Mouse (Mus musculus) embryonic facial prominence, embryonic 10.5 days (tissue): ENCODE results near the gene Usp46. TPM values are rescaled to one million over a fixed set of nuclear protein-coding genes. Genes with fewer than 3 reads are reported as not detected.
"Not testable (repeated sequence)": the region's sequence is repeated elsewhere in the genome, so short reads cannot be mapped to it uniquely, and the experiment has no call there.

Source experiments
- DNase-seq: peaks from one replicate; pipeline ENCODE4 v3.0.0-alpha.2; 2017; ENCODE audit warnings: low spot score
- H3K27ac ChIP-seq: fragments of 300-500 bp; sonication (generic); replicated peaks from 2 replicates; pipeline ENCODE4 v1.5.1; 2016; ENCODE audit warnings: mild to moderate bottlenecking
- H3K27me3 ChIP-seq: fragments of 300-500 bp; sonication (generic); replicated peaks from 2 replicates; pipeline ENCODE4 v1.6.1; 2016; ENCODE audit warnings: low read depth, mild to moderate bottlenecking; ENCODE audit not compliant: poor library complexity, severe bottlenecking
- H3K36me3 ChIP-seq: fragments of 300-500 bp; sonication (generic); replicated peaks from 2 replicates; pipeline ENCODE4 v1.6.1; 2016; ENCODE audit warnings: mild to moderate bottlenecking, moderate library complexity
- H3K4me1 ChIP-seq: fragments of 300-500 bp; sonication (generic); 2 replicates; pipeline ENCODE4 v1.6.1; 2016
- H3K4me3 ChIP-seq: fragments of 300-500 bp; sonication (generic); 2 replicates; pipeline ENCODE4 v1.5.1; 2016; ENCODE audit warnings: mild to moderate bottlenecking, moderate library complexity
- H3K9me3 ChIP-seq: fragments of 300-500 bp; sonication (generic); 2 replicates; pipeline ENCODE4 v1.6.1; 2016; ENCODE audit warnings: mild to moderate bottlenecking
- WGBS: fragments of 180-500 bp; shearing (Covaris S2); methylation state at CpG from one replicate; pipeline ENCODE4 v1.1.7; 2016; 5-methylcytosine and 5-hydroxymethylcytosine counted together
- polyA plus RNA-seq: library from polyadenylated mRNA; unstranded; fragments of >200 nt; fragmentation: Nextera tagmentation; extraction: Ambion mirVana; gene quantifications from 2 replicates; pipeline ENCODE4 v1.2.1, GENCODE M21; 2016

Usp46 gene
- polyA plus RNA-seq, 1 experiment from 2014 or later = 43.2 TPM

DNA sequence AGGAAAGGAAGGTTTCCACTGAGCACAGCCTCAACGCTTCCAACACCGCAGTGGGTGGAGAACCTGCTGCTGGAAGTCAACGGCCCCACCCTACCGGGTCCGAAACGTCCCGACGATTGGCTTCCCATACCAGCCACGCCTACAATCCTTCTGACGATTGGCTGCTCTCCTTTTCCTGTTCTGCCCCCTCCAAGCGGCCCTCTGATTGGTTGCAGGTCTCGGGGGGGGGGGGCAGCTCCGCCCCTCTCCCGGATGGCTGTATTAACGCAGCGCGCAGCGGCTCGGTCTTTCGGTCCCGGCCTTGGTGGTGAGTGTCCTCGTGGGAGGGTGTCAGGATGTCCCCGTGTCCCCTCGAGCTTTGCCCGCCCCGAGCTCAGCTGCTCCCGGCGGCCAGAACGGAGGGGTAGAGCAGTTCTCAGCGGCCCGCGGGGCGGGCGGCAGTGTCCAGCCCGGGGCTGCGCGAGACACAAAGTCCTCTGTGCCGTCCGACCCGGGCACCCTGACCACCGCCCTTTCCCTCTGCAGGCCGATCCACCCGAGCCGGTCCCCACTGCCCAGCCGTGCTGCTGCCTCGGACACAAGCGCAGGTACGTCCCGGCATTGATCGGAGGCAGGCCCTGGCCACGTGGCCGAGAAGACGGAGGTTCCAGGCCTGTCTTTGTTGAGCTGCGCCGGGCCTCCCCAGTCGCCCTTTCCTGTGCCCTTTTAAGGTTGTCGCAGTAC lies 24.8 kb upstream of the Usp46 start:
- Histone ChIP-seq H3K9me3 (no peaks in the 10 kb centered on the region), H3K4me1 (peaks cover 25% of the 10 kb centered on the region), H3K27me3 (no peaks in the 10 kb centered on the region), H3K27ac (peak overlapping the region; percentile 96), H3K36me3 (peaks cover 43% of the 10 kb centered on the region), H3K4me3 (peak overlapping the region; percentile 68)
- under 1% methylated on average over 57 of the region's 57 CpGs for WGBS
- DNase-seq = peak; percentile 96

DNA sequence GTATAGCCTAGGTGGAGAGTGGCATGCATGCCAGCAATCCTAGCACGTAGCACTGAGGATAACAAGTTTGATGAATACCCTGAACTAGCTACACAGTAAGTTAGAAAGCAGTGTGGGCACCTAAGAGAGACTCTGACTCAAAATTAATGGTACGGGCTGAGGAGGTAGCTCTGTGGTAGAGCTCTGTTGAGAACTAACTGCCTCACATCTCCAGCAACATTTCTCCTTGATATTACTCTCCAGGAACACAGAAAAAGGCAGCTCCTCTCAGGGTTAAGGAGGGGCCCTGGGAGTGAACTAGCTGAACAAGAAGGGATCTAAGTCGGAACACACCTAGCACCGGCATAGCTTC lies 24.2 kb upstream of the Usp46 start:
- H3K4me3 ChIP-seq = peak overlapping the region; percentile 68
- WGBS = 46% methylated on average over 4 of the region's 4 CpGs
- no peaks in the 10 kb centered on the region for H3K9me3 ChIP-seq
- H3K36me3 ChIP-seq = peaks cover 38% of the 10 kb centered on the region
- H3K27me3 ChIP-seq = no peaks in the 10 kb centered on the region
- H3K4me1 ChIP-seq = peaks cover 21% of the 10 kb centered on the region
- H3K27ac ChIP-seq = peak overlapping the region; percentile 96
- no peak for DNase-seq

DNA sequence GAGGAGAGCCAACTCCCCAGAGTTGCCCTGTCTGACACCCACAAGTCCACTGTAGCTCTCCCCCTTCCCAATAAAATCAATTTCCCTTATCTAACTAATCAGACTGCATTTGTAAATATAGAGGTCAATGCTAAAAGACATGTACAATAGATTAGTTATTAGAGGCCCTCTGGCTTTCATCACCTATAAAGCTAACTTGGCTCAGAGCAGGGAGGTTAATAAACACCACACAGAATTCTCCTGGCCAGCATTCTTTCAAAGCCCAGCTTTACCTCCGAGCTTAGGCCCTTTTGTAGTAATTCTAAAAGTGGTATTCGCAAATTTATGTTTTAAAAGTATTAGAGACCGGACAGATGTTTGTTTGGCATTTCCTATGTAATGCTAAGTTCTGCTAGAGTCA lies 21.4 kb upstream of the Usp46 start:
- peaks cover 10% of the 10 kb centered on the region for H3K36me3 ChIP-seq
- H3K27ac ChIP-seq = no peak overlapping the region
- H3K27me3 ChIP-seq = no peaks in the 10 kb centered on the region
- no peaks in the 10 kb centered on the region for H3K9me3 ChIP-seq
- peaks cover 20% of the 10 kb centered on the region for H3K4me1 ChIP-seq
- H3K4me3 ChIP-seq = no peak overlapping the region
- WGBS = 90% methylated on average over 3 of the region's 3 CpGs
- no peak for DNase-seq

DNA sequence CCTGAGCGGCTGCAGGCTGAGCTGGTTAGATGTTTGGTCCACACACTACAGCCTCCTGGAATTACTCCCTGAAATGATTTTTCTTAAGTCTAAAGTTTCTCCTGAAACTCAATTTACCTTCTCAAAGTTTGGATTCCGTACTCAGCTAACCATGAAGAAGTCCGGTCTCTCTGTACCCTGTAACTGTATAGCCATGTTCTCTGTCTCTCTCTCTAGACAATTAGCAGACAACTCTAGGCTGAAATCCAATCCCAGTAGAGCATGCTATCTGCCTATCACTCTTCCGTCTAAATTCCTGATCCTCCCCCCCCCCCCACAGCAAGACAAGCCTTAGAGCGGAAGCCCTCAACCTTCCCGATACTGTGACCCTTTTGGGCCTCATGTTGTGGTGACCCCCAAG lies 13.5 kb upstream of the Usp46 start:
- Histone ChIP-seq H3K4me3 (no peak overlapping the region), H3K27ac (no peak overlapping the region), H3K4me1 (peaks cover 32% of the 10 kb centered on the region), H3K9me3 (no peaks in the 10 kb centered on the region), H3K27me3 (peaks cover 13% of the 10 kb centered on the region), H3K36me3 (no peaks in the 10 kb centered on the region)
- 79% methylated on average over 6 of the region's 6 CpGs for WGBS
- no peak for DNase-seq

DNA sequence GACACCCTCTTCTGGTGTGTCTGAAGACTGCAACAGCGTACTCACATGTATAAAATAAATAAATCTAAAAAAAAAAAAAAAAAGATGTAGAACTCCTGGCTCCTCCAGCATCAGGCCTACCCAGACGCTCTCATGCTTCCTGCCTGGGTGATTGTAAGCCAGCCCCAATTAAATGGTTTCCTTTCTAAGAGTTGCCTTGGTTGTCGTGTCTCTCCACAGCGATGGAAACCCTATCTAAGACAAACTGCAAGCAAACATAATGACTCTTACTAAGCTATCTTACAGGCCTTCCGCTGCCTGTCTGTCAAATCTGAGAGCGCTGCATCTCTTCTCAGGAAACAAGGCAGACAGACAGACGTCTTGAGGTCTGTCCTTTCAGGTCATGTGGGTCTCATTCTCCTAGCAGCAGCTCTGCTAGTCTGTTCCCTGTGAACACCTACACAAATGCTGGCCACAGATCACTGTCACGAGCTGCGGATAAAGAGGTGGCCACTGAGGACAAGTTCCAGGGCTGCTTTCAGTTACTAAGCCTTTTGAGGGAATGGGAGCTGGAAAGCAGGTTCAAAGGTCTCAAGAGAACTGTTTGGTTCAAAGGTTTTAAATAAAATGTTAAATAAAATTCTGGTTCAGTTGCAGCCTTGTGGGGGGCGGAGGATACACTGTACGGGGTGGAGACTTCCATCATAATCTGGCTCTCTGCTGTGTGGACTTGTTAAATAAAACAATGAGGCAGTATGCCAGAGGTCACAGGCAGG lies 10.8 kb upstream of the Usp46 start:
- Histone ChIP-seq H3K27me3 (peaks cover 22% of the 10 kb centered on the region), H3K9me3 (no peaks in the 10 kb centered on the region), H3K4me3 (no peak overlapping the region), H3K4me1 (peaks cover 29% of the 10 kb centered on the region), H3K27ac (no peak overlapping the region), H3K36me3 (no peaks in the 10 kb centered on the region)
- 75% methylated on average over 11 of the region's 11 CpGs for WGBS
- no peak for DNase-seq

DNA sequence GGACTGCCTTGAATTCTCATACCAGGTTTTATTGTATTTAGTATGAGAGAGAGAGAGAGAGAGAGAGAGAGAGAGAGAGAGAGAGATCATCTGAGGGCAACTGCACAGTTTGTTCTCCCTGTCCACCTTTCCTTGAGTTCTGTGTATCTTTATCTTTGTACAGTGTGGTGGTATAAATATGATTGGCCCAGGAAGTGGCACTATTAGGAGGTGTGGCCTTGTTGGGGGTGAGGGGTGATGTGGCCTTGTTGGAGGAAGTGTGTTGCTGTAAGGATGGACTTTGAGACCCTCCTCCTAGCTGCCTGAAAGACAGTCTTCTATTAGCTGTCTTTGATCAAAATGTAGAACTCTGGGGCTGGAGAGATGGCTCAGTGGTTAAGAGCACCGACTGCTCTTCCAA lies 10.2 kb upstream of the Usp46 start:
- H3K4me3 ChIP-seq = no peak overlapping the region
- no peaks in the 10 kb centered on the region for H3K9me3 ChIP-seq
- H3K27ac ChIP-seq = 0 out of 2 replicates have a peak overlapping the region, but pooled peaks have one; percentile 3
- H3K27me3 ChIP-seq = peaks cover 24% of the 10 kb centered on the region
- no peaks in the 10 kb centered on the region for H3K36me3 ChIP-seq
- WGBS = 74% methylated on average over 1 of the region's 1 CpGs
- no peak for DNase-seq
- peaks cover 26% of the 10 kb centered on the region for H3K4me1 ChIP-seq

DNA sequence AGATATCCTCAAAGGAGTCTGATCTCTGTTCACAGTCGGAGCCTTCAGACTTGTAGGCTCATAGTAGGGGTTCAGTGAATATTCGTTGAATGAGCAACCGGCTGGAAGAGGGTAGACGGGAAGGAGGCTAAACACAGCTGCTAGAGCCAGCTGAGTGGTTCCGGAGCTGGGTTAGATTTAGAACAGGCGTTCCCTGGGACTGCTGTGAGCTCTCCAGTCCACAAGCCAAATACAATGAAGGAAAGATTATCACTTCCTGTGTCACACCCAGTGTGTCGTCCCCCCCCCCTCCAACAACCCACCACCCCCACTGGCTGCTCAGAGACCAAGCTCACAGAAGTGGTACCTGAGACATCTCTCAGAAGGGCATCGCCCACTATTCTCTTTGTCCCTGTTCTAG lies 9.7 kb upstream of the Usp46 start:
- H3K4me3 ChIP-seq = no peak overlapping the region
- peaks cover 26% of the 10 kb centered on the region for H3K4me1 ChIP-seq
- no peaks in the 10 kb centered on the region for H3K36me3 ChIP-seq
- H3K27ac ChIP-seq = 0 out of 2 replicates have a peak overlapping the region, but pooled peaks have one; percentile 3
- H3K27me3 ChIP-seq = peaks cover 24% of the 10 kb centered on the region
- DNase-seq = no peak
- 41% methylated on average over 8 of the region's 8 CpGs for WGBS
- no peaks in the 10 kb centered on the region for H3K9me3 ChIP-seq

DNA sequence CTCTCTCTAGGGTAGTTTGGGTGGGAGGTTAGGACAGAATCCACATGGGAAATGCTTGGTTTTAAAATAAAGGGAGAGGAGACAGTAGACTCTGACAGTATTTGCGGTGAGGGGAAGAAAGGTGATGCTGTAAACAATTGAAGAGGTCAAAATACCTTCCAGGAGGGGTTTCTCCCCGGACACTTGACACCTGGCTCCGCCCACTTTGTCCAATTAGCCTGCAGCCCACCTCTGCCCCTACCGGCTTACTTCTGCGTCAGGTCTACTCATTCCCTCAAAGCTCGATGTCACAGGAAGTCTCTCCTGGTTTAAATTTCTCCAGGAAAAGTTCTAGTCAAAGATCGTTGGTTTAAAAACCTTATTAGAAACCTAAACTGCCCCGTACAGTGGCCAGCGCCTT lies 8.5 kb upstream of the Usp46 start:
- WGBS = 2% methylated on average over 9 of the region's 9 CpGs
- H3K4me3 ChIP-seq = peak overlapping the region; percentile 29
- peak; percentile 58 for DNase-seq
- H3K4me1 ChIP-seq = peaks cover 26% of the 10 kb centered on the region
- H3K27me3 ChIP-seq = peaks cover 24% of the 10 kb centered on the region
- H3K9me3 ChIP-seq = no peaks in the 10 kb centered on the region
- H3K36me3 ChIP-seq = no peaks in the 10 kb centered on the region
- 0 out of 2 replicates have a peak overlapping the region, but pooled peaks have one; percentile 37 for H3K27ac ChIP-seq

DNA sequence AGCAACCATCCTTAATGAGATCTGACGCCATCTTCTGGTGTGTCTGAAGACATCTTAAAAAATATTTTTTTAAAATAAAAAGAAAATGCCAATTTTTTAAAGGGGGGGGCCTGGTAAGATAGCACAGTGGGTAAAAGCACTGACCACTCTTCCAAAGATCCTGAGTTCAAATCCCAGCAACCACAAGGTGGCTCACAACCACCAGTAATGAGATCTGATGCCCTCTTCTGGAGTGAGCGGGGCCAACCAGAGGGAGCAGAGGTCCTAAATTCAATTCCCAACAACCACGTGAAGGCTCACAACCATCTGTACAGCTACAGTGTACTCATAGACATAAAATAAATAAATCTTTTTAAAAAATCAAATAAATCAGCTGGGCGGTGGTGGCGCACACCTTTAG lies 2.3 kb upstream of the Usp46 start:
- H3K4me1 ChIP-seq = peaks cover 37% of the 10 kb centered on the region
- 85% methylated on average over 5 of the region's 5 CpGs for WGBS

DNA sequence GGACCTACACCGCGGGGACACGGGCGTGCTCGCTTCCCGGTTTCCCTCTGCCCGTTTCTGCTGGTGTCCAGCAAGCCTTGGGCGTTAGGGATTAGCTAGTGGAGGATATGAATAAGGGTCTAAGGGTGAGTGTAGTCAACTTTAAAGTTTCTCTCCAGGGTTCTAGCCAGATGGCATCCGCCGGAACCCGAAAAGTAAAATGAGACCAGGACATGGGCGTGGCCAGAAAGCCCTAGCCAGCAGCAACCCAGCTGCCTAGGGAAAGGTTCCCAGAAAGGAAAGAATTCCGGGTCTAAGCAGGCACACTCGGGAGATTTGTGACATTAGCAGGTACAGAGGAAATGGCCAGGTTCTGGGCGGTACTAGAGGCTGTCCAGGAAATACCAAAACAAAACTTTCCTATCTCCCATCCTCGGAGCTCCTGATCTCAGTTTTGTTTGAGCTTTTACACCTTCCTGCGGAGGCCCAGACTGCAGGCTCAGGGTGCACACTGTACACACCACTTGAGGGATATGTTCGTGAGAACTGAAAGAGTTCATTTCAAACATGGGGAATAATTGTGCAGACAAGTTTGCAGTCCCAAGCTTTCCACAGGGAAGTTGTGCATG lies 587 bp upstream of the Usp46 start:
- Histone ChIP-seq H3K4me1 (peaks cover 50% of the 10 kb centered on the region), H3K4me3 (peak overlapping the region; percentile 85), H3K9me3 (no peaks in the 10 kb centered on the region), H3K27ac (peak overlapping the region; percentile 97), H3K36me3 (no peaks in the 10 kb centered on the region), H3K27me3 (no peaks in the 10 kb centered on the region)
- DNase-seq = peak; percentile 78
- 2% methylated on average over 18 of the region's 18 CpGs for WGBS

More for the DNA sequence above, 2.3 kb upstream of the Usp46 start:
- H3K36me3 ChIP-seq, H3K27ac ChIP-seq, H3K4me3 ChIP-seq, H3K9me3 ChIP-seq, H3K27me3 ChIP-seq, DNase-seq: not testable (repeated sequence)

DNA sequence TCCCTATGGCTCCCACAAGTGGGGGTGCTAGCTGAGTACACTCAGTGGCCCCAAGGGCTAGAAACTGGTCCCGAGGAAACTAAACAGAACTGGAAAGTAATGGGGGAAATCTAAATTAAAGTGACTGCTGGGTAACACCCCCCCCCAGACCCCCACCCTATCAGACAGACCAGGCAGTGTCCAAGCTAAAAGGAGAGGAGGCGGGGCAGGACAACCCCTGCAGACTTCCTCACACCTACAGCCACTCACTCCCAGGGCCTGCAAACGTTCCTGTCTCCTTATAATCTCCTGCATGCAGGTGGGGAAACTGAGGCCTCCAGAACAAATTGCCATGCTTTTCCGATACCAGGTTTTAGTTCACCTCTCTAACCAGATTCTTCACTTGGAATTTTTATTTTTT lies 885 bp downstream of the Usp46 start:
- 7% methylated on average over 4 of the region's 4 CpGs for WGBS
- Histone ChIP-seq H3K9me3 (no peaks in the 10 kb centered on the region), H3K27ac (peak overlapping the region; percentile 97), H3K27me3 (no peaks in the 10 kb centered on the region), H3K4me3 (peak overlapping the region; percentile 85), H3K4me1 (peaks cover 60% of the 10 kb centered on the region), H3K36me3 (0 out of 2 replicates have a peak, but pooled peaks cover 4% of the 10 kb centered on the region)
- DNase-seq = peak; percentile 44

DNA sequence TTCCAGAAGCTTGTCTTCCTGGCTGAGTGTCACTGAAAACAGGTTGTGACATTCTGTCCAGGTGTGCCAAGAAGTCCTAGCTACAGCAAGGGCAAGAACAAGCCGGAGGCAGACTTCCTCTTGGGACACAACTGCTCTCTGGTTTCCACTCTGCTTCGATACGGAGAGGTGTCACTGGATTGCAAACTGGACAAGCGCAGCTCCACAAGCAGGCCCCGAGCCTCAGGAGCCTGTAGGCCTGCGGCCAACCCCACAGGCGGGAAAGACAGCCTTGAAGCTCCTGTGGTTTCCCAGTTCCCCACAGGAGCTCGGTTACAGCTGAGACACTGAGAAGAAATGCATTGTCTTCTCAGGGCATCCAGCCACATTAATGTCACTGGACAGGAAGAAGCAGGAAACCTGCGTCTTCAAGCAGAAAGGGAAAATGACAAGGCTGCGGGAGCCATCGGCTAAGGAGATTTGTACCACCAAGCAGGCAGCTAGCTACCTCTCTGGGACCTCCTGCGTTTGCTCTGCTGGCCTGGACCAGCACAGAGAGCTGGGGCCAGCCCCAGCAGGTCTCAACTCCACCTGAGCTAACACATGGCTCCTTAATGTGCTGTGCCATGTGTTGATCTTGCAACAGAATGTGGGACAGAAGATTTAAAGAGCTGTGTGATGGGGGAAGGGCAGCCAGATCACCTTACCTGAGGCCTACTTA lies 1.7 kb downstream of the Usp46 start:
- H3K4me1 ChIP-seq = peaks cover 65% of the 10 kb centered on the region
- H3K27me3 ChIP-seq = no peaks in the 10 kb centered on the region
- peak overlapping the region; percentile 85 for H3K4me3 ChIP-seq
- peak; percentile 61 for DNase-seq
- 0 out of 2 replicates have a peak, but pooled peaks cover 6% of the 10 kb centered on the region for H3K36me3 ChIP-seq
- 34% methylated on average over 12 of the region's 12 CpGs for WGBS
- peak overlapping the region; percentile 97 for H3K27ac ChIP-seq
- no peaks in the 10 kb centered on the region for H3K9me3 ChIP-seq
